Mouse (Mus musculus) liver, embryonic 13.5 days (tissue): ENCODE results near the gene Rnf212b. TPM values are rescaled to one million over a fixed set of nuclear protein-coding genes. Genes with fewer than 3 reads are reported as not detected.

Experiments used
- ATAC-seq: fragments of 200-750 bp; cut with Nextera tagmentation; 2 replicates; pipeline ENCODE4 v1.8.0; 2017; ENCODE audit warnings: low read depth, mild to moderate bottlenecking, moderate number of reproducible peaks, moderate library complexity
- DNase-seq: peaks from one replicate; pipeline ENCODE4 v3.0.0; 2022
- H3K27ac ChIP-seq: fragments of 300-500 bp; sonication (generic); 2 replicates; pipeline ENCODE4 v1.5.1; 2015; ENCODE audit warnings: moderate library complexity, mild to moderate bottlenecking, inconsistent platforms
- H3K27me3 ChIP-seq: fragments of 300-500 bp; sonication (generic); 2 replicates; pipeline ENCODE4 v1.6.1; 2015; ENCODE audit warnings: mild to moderate bottlenecking, inconsistent platforms
- H3K36me3 ChIP-seq: fragments of 300-500 bp; sonication (generic); 2 replicates; pipeline ENCODE4 v1.6.1; 2015; ENCODE audit warnings: mild to moderate bottlenecking, inconsistent platforms
- H3K4me1 ChIP-seq: fragments of 300-500 bp; sonication (generic); replicated peaks from 2 replicates; pipeline ENCODE4 v1.6.1; 2015; ENCODE audit warnings: inconsistent platforms
- H3K4me2 ChIP-seq: fragments of 300-500 bp; sonication (generic); 2 replicates; pipeline ENCODE4 v1.6.1; 2015; ENCODE audit warnings: inconsistent platforms, mild to moderate bottlenecking, moderate library complexity
- H3K4me3 ChIP-seq: fragments of 300-500 bp; sonication (generic); replicated peaks from 2 replicates; pipeline ENCODE4 v1.5.1; 2015; ENCODE audit warnings: mild to moderate bottlenecking, inconsistent platforms
- H3K9ac ChIP-seq: fragments of 300-500 bp; sonication (generic); 2 replicates; pipeline ENCODE4 v1.6.1; 2015; ENCODE audit warnings: mild to moderate bottlenecking, inconsistent platforms
- H3K9me3 ChIP-seq: fragments of 300-500 bp; sonication (generic); replicated peaks from 2 replicates; pipeline ENCODE4 v1.6.1; 2016; ENCODE audit warnings: inconsistent platforms
- WGBS: fragments of 180-500 bp; shearing (Covaris S2); methylation state at CpG from one replicate; pipeline ENCODE4 v1.1.7; 2015; ENCODE audit not compliant: insufficient replicate concordance; 5-methylcytosine and 5-hydroxymethylcytosine counted together
- polyA plus RNA-seq: library from polyadenylated mRNA; unstranded; fragments of >200 nt; fragmentation: Nextera tagmentation; extraction: Ambion mirVana; gene quantifications from 2 replicates; pipeline ENCODE4 v1.2.1, GENCODE M21; 2015

Rnf212b gene
- polyA plus RNA-seq, 1 experiment from 2014 or later = not detected

GRCm38 (mm10) chr14:54876539-54877047 lies 62.7 kb downstream of the Rnf212b start:
- DNase-seq (peak; percentile 88), ATAC-seq (peak; percentile 89)

GRCm38 (mm10) chr14:54877048-54877715 lies 63.2 kb downstream of the Rnf212b start, which contains the start of gene Ppp1r3e:
Gene Ppp1r3e, minus strand, starts transcription at chr14:54877550.
- Histone ChIP-seq H3K9ac (peak within 1 kb of the TSS; percentile 79), H3K9me3 (no peaks in the 10 kb centered on the region), H3K36me3 (no peaks in the 10 kb centered on the region), H3K27ac (peak within 1 kb of the TSS; percentile 79), H3K4me1 (peaks cover 29% of the 10 kb centered on the region), H3K4me3 (peak within 1 kb of the TSS; percentile 75), H3K27me3 (no peaks in the 10 kb centered on the region), H3K4me2 (peak within 1 kb of the TSS; percentile 99)
- peak; percentile 81 for ATAC-seq
- peak; percentile 50 for DNase-seq
- WGBS = under 1% methylated on average over 59 of the region's 61 CpGs

More at GRCm38 (mm10) chr14:54876539-54877047, 62.7 kb downstream of the Rnf212b start:
- peak overlapping the region; percentile 99 for H3K4me2 ChIP-seq
- H3K9me3 ChIP-seq = no peaks in the 10 kb centered on the region
- no peaks in the 10 kb centered on the region for H3K36me3 ChIP-seq
- H3K27me3 ChIP-seq = no peaks in the 10 kb centered on the region
- H3K9ac ChIP-seq = peak overlapping the region; percentile 79
- under 1% methylated on average over 71 of the region's 72 CpGs for WGBS
- H3K4me1 ChIP-seq = peaks cover 29% of the 10 kb centered on the region
- peak overlapping the region; percentile 79 for H3K27ac ChIP-seq
- peak overlapping the region; percentile 75 for H3K4me3 ChIP-seq

GRCm38 (mm10) chr14:54883154-54884021 lies 69.4 kb downstream of the Rnf212b start, which contains the start of the genes Bcl2l2 and Gm20521:
Gene Bcl2l2, plus strand, starts transcription at chr14:54883377.
Gene Gm20521, plus strand, starts transcription at chr14:54883441.
- H3K9ac ChIP-seq = peak within 1 kb of the TSS; percentile 74
- DNase-seq (peak; percentile 50), ATAC-seq (peak; percentile 88)
- H3K9me3 ChIP-seq = no peaks in the 10 kb centered on the region
- H3K4me3 ChIP-seq = peak within 1 kb of the TSS; percentile 65
- H3K27ac ChIP-seq = peak within 1 kb of the TSS; percentile 79
- 0 out of 2 replicates have a peak, but pooled peaks cover 4% of the 10 kb centered on the region for H3K36me3 ChIP-seq
- no peaks in the 10 kb centered on the region for H3K27me3 ChIP-seq
- peaks cover 19% of the 10 kb centered on the region for H3K4me1 ChIP-seq
- peak within 1 kb of the TSS; percentile 75 for H3K4me2 ChIP-seq
- WGBS = 2% methylated on average over 27 of the region's 27 CpGs

- DNase-seq = no peak
- Histone ChIP-seq H3K4me1 (peaks cover 19% of the 10 kb centered on the region), H3K27me3 (no peaks in the 10 kb centered on the region), H3K4me2 (peak overlapping the region; percentile 75), H3K9me3 (no peaks in the 10 kb centered on the region), H3K9ac (peak overlapping the region; percentile 74), H3K4me3 (peak overlapping the region; percentile 65), H3K27ac (peak overlapping the region; percentile 79; the same call in 1 of the 2 replicates), H3K36me3 (0 out of 2 replicates have a peak, but pooled peaks cover 4% of the 10 kb centered on the region)
- 52% methylated on average over 21 of the region's 21 CpGs for WGBS
- ATAC-seq = no peak
Observed at GRCm38 (mm10) chr14:54884022-54884712, 70.2 kb downstream of the Rnf212b start.

- ATAC-seq (no peak), DNase-seq (no peak)
- Histone ChIP-seq H3K36me3 (0 out of 2 replicates have a peak, but pooled peaks cover 4% of the 10 kb centered on the region), H3K4me2 (no peak overlapping the region), H3K27me3 (no peaks in the 10 kb centered on the region), H3K4me1 (peaks cover 19% of the 10 kb centered on the region), H3K9ac (no peak overlapping the region), H3K4me3 (no peak overlapping the region), H3K27ac (no peak overlapping the region), H3K9me3 (no peaks in the 10 kb centered on the region)
- 84% methylated on average over 11 of the region's 11 CpGs for WGBS
Observed at GRCm38 (mm10) chr14:54885309-54885708, 71.4 kb downstream of the Rnf212b start.

- peaks cover 38% of the 10 kb centered on the region for H3K4me1 ChIP-seq
- DNase-seq (no peak), ATAC-seq (no peak)
- no peaks in the 10 kb centered on the region for H3K27me3 ChIP-seq
- H3K36me3 ChIP-seq = peaks cover 19% of the 10 kb centered on the region
- H3K27ac ChIP-seq = peak within 1 kb of the TSS; percentile 87
- H3K4me2 ChIP-seq = peak within 1 kb of the TSS; percentile 72
- peak within 1 kb of the TSS; percentile 60 for H3K4me3 ChIP-seq
- no peaks in the 10 kb centered on the region for H3K9me3 ChIP-seq
- 82% methylated on average over 3 of the region's 3 CpGs for WGBS
- peak within 1 kb of the TSS; percentile 66 for H3K9ac ChIP-seq
Observed at GRCm38 (mm10) chr14:54892200-54892599, 78.3 kb downstream of the Rnf212b start, which contains the start of gene Pabpn1. Gene Pabpn1, plus strand, starts transcription at chr14:54892500.

- Histone ChIP-seq H3K4me2 (peak overlapping the region; percentile 91), H3K4me3 (peak overlapping the region; percentile 90), H3K9me3 (no peaks in the 10 kb centered on the region), H3K27ac (peak overlapping the region; percentile 87), H3K4me1 (peaks cover 45% of the 10 kb centered on the region), H3K9ac (peak overlapping the region; percentile 97), H3K36me3 (peaks cover 33% of the 10 kb centered on the region), H3K27me3 (no peaks in the 10 kb centered on the region)
- DNase-seq = peak; percentile 98
- peak; percentile 97 for ATAC-seq
- WGBS = 1% methylated on average over 38 of the region's 38 CpGs
Observed at GRCm38 (mm10) chr14:54893651-54894181, 79.8 kb downstream of the Rnf212b start.

- H3K4me1 ChIP-seq = peaks cover 45% of the 10 kb centered on the region
- H3K4me2 ChIP-seq = peak overlapping the region; percentile 91
- peak overlapping the region; percentile 97 for H3K9ac ChIP-seq
- peaks cover 36% of the 10 kb centered on the region for H3K36me3 ChIP-seq
- WGBS = under 1% methylated on average over 45 of the region's 54 CpGs
- H3K4me3 ChIP-seq = peak overlapping the region; percentile 90
- H3K27ac ChIP-seq = peak overlapping the region; percentile 86
- H3K9me3 ChIP-seq = no peaks in the 10 kb centered on the region
- H3K27me3 ChIP-seq = no peaks in the 10 kb centered on the region
- ATAC-seq (peak; percentile 47), DNase-seq (peak; percentile 55)
Observed at GRCm38 (mm10) chr14:54894296-54895151, 80.6 kb downstream of the Rnf212b start.

GRCm38 (mm10) chr14:54897445-54897844 lies 83.5 kb downstream of the Rnf212b start:
- Histone ChIP-seq H3K27ac (no peak overlapping the region), H3K4me2 (no peak overlapping the region), H3K9me3 (no peaks in the 10 kb centered on the region), H3K27me3 (no peaks in the 10 kb centered on the region), H3K9ac (no peak overlapping the region), H3K4me3 (no peak overlapping the region), H3K4me1 (peaks cover 39% of the 10 kb centered on the region), H3K36me3 (peaks cover 36% of the 10 kb centered on the region)
- ATAC-seq = no peak
- 68% methylated on average over 2 of the region's 2 CpGs for WGBS
- DNase-seq = no peak

GRCm38 (mm10) chr14:54900383-54900782 lies 86.4 kb downstream of the Rnf212b start:
- DNase-seq (peak; percentile 27), ATAC-seq (peak; percentile 47)
- 2% methylated on average over 3 of the region's 3 CpGs for WGBS

More at GRCm38 (mm10) chr14:54900383-54900782, 86.4 kb downstream of the Rnf212b start:
- H3K4me1 ChIP-seq = peaks cover 22% of the 10 kb centered on the region
- no peaks in the 10 kb centered on the region for H3K9me3 ChIP-seq
- no peak overlapping the region for H3K4me3 ChIP-seq
- no peak overlapping the region for H3K4me2 ChIP-seq
- H3K27me3 ChIP-seq = no peaks in the 10 kb centered on the region
- H3K9ac ChIP-seq = no peak overlapping the region
- H3K36me3 ChIP-seq = peaks cover 35% of the 10 kb centered on the region
- no peak overlapping the region for H3K27ac ChIP-seq
